Mouse (Mus musculus) gastrocnemius, adult 18-20 months (tissue): ENCODE data around the gene Os9. TPM values are rescaled to one million over a fixed set of nuclear protein-coding genes. Genes with fewer than 3 reads are reported as not detected.
"Not testable (repeated sequence)": the region's sequence is repeated elsewhere in the genome, so short reads cannot be mapped to it uniquely, and the experiment has no call there.

Experiments used
- DNase-seq: peaks from one replicate; pipeline ENCODE4 v3.0.0; 2021; ENCODE audit warnings: low spot score
- total RNA-seq, 2 experiments: library from RNA; stranded (reverse); gene quantifications; 2 replicates each; pipeline ENCODE4 v1.2.3; 2021

Os9 gene
- total RNA-seq, 2 experiments from 2014 or later = 11.3 to 13.5 TPM

- DNase-seq = no peak
These were observed 55.0 kb downstream of the Os9 start for GRCm38 (mm10) chr10:127065981-127066380.

DNA sequence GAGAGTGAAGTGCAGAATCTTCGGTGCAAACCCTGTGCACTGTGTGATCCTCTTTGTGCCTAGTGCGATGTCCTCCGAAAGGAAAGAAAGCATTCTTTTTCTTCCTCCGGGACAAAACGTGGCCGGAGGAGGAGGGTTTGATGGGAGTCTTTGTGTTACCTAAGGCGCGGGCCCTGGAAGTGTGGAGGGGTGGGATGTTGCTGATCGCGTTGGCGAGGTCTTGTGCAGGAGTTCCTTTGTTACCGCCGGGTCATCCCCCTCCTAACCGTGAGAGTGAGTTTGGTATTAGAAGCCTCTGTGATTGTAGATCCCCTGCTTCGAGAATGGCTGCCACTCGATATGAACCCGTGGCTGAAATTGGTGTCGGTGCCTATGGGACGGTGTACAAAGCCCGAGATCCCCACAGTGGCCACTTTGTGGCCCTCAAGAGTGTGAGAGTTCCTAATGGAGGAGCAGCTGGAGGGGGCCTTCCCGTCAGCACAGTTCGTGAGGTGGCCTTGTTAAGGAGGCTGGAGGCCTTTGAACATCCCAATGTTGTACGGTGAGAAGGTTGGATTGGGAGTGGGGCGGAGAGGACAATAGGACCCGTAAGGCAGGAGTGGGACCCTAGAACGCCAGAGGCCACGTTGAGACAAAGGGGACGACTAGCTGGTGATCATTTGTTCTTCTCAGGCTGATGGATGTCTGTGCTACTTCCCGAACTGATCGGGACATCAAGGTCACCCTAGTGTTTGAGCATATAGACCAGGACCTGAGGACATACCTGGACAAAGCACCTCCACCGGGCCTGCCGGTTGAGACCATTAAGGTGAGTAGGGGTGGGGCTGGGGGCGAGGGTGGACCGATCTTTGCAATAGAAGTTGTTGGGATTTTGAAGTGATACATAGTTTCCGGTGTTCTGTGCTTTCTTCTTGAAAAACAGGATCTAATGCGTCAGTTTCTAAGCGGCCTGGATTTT, 56.7 kb downstream of the Os9 start:
- no peak for DNase-seq

- DNase-seq = peak; percentile 97
These were observed 57.6 kb downstream of the Os9 start, which contains the start of gene Cdk4 for GRCm38 (mm10) chr10:127063239-127063872. TSS of gene Cdk4 (plus strand) at chr10:127063534.

DNA sequence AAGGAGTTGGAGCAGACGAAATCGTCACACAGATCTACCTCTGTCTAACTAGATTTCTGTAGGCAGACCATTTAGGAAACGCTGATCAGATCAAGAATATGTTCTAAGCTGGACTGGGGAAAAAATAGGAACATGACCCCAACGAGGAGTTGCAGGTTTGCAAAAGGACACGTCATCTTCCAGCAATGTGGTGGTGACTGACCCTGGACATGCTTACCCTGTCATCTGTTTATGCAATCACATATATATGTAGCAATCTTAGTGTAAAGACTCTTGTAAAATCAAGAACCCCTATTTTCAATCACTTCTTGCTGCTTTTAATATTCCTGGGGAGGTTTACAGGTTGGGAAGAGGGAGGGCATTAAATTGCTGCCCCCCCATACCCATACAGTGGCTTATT, 58.4 kb downstream of the Os9 start:
- DNase-seq = no peak

DNA sequence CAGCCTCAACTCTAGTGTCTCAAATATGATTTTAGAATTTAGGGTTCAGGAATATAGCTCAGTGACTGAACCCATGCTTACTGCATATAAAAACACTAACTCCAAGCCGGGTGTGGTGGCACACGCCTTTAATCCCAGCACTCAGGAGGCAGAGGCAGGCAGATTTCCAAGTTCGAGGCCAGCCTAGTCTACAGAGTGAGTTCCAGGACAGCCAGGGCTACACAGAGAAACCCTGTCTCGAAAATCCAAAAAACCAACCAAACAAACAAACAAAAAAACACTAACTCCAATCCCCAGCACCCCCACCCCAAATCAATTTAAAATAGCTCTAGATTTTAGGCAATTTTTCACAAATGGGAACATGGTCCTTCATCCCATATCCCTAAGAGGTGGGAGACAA, 58.8 kb downstream of the Os9 start:
- not testable (repeated sequence) for DNase-seq

GRCm38 (mm10) chr10:127061513-127061912, 59.4 kb downstream of the Os9 start:
- DNase-seq = no peak

DNA sequence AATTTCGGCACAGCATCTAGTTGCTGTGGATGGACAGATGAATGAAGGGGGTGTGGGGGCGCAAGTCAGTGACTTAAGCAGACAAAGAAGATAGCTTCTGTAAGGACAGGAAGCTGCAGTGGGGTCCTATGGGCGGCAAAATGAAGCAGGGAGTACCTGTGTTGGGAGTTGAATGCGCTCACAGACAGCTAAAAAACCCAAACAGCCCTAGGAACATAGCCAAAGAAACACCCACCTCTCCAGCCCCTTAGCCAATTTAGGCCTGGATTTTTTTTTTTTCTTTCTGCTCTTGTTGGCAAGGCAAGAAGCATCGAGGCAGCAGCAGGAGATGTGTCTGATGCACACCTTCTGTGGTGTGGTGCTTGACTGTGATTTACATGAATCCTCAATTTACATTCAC, 59.8 kb downstream of the Os9 start:
- DNase-seq = no peak

- DNase-seq = peak; percentile 37
These were observed 60.7 kb downstream of the Os9 start, which contains the start of gene March9 for GRCm38 (mm10) chr10:127059968-127060916. TSS of gene March9 (minus strand) at chr10:127060184.

- no peak for DNase-seq
These were observed 61.6 kb downstream of the Os9 start for GRCm38 (mm10) chr10:127059174-127059967.

GRCm38 (mm10) chr10:127058708-127059107, 62.2 kb downstream of the Os9 start:
- DNase-seq = no peak

DNA sequence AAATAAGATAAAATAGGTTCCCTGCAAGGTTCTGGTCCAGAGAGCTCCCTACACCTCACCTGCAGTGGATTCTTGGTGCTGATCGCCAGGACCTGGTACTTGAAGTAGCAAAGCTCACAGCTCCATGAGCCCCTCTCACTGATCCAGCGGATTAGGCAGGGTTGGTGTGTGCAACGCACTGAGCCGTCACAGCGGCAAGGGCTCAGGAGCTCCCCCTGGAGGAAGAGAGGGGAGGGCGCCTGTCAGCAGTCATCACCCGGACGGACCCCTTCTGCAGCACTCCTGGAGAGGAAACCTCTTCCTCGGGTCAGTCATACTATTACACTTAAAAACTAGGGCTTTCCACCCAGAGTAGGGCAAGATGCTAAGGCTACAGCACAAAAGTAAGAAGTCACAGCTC, 62.8 kb downstream of the Os9 start:
- peak; percentile 74 for DNase-seq

DNA sequence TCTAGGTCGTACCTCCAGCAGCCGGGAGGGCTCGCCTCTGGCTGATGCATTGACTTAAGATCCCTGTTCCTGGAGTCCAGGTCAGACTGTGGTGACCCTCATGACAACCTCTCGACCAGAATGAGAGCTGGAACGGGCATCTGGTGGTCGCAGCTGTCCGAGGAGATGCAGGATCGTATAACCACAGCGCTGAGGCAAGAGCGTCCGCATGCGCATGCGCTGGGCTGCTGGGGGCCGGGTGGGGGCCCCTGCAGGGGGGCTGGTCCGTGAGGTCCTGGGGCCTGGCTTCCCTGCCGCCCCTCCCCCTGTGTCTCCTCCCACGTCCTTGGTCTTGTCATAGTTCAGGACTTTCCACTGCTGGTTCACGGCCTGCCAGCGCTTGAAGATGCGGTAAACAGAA, 64.4 kb downstream of the Os9 start:
- DNase-seq = no peak

- DNase-seq = no peak
These were observed 65.5 kb downstream of the Os9 start for GRCm38 (mm10) chr10:127055406-127055805.

DNA sequence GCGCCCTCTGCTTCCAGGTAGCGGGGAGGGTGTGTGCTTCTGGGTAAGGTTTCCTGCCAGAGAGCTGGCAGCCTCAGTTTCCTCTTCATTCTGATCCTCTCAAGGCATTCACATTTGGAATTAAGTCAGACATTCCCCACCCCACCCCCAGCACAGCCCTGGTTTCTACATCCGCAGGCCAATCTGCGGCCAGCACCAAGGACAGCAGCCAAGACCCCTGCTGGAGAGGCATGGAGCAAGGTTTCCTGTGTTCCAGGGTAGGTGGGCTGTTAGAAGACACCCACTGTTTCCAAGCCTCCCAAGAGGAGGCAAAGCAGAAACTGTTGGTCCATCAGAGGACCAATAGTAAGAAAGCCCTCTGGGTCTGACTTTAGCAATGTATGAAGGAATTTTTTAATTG, 66.3 kb downstream of the Os9 start:
- DNase-seq = no peak

DNA sequence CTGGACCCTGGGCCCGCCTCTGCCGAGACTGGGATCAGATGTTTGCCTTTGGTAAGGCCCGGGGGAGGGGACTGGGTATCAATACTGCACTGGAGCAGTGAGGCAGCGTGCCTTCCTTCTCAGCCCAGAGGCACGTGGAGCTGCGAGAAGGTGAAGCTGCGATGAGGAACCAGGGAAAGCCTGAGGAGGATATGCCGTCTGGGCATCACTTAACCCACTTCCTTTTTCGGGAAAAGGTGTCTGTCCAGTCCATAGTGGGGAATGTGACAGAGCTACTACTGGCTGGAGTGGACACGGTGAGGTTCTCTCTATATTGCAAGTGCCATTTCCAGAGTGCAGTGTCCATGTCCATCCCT, 70.8 kb downstream of the Os9 start:
- DNase-seq = no peak

DNA sequence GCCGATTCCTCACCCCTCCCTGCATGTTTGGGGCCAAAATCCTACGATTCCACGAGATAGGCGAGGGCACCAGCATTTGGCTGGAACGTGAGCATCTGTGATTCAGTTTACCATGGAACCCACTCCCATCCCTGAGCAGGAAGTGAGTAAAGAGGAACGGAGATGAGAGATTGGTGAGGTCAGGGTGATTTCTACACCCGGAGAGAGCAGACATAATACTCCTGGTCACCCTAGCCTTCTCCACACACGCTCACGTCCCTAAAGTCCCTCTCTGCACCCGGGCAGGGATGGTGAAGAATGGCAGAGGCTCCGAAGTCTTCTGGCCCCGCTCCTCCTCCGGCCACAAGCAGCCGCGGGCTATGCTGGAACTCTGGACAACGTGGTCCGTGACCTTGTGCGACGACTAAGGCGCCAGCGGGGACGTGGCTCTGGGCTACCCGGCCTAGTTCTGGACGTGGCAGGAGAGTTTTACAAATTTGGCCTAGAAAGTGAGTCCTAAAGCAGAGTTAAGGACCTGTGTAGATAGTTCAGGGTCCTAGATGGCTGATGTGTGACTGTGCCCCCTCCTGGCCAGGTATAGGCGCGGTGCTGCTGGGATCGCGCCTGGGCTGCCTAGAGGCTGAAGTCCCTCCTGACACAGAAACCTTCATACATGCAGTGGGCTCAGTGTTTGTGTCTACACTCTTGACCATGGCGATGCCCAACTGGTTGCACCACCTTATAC, 71.4 kb downstream of the Os9 start:
- no peak for DNase-seq

DNA sequence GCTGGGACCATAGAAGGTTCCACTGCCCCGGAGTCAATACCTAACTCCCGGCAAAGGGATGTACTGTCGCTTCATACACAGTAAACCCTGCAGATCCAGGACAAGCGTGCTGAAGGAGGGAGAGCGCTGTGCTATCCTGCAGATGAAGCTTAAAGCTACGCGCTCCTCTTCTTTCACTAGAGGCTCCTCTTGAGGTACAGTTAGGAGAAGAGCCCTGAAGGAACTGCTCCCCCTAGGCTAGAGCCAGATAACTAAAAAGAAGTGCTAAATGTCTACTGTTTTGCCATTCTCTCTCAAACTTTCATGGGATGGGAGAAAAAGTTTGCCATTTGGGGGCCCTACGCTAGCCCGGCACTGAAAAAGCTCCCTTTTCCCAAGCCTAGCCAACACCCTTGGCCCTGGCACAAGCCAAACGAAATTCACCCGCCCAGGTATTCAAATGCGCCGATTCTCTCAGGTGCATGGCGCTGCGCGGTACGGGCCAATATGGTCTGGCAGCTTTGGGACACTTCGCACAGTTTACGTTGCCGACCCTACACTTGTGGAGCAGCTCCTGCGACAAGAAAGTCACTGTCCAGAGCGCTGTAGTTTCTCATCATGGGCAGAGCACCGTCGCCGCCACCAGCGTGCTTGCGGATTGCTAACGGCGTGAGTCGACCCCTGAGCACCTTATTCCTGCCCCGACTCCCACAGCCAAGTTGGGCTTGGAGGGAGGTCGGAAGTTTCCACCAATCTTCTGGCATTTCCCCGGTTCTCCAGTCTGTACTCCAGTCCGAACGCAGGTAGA, 72.1 kb downstream of the Os9 start:
- no peak for DNase-seq

DNA sequence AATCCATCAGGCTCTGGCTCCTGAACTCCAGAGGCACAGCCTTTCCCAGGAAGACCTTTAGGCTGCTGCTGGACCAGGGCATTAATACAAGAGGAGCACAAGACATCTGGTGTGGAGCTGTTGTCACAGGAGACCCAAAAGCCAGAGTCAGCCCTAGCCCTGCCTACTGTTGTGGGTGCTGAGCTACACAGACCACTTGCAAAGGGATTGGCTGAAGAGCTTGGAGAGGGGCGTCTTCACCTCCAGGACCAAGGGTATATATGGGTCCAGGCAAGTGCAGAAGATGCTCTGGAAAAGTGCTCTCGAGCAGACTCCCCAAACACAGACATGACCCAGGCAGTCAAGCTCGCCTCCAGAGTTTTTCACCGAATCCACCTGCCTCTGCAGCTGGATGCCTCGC, 73.0 kb downstream of the Os9 start, which contains the start of gene Cyp27b1:
Gene Cyp27b1, plus strand, starts transcription at position 297 of the 400 bp plus-strand sequence.
- DNase-seq = no peak
